Mouse (Mus musculus) retina, postnatal 7 days (tissue): ENCODE measurements at regions not wholly inside any gene's neighbourhood (a gene's known extent, or its start where the extent isn't known, plus 50 kb on each side); places are given as distances from the start of the nearest gene placed in this dataset.
A peak's percentile ranks its signal among the peaks of the same experiment; 100 is the strongest.

Experiments
- DNase-seq: peaks from one replicate; pipeline ENCODE4 v3.0.0-alpha.2; 2012; ENCODE audit warnings: low read depth, low spot score

GRCm38 (mm10) chrX:158920217-158920616, 289.9 kb upstream of the Rps6ka3 start:
- DNase-seq = no peak

GRCm38 (mm10) chrX:158921424-158921823, 288.7 kb upstream of the Rps6ka3 start:
- no peak for DNase-seq

GRCm38 (mm10) chrX:158921838-158922450, 288.2 kb upstream of the Rps6ka3 start:
- DNase-seq = peak; percentile 60

DNA sequence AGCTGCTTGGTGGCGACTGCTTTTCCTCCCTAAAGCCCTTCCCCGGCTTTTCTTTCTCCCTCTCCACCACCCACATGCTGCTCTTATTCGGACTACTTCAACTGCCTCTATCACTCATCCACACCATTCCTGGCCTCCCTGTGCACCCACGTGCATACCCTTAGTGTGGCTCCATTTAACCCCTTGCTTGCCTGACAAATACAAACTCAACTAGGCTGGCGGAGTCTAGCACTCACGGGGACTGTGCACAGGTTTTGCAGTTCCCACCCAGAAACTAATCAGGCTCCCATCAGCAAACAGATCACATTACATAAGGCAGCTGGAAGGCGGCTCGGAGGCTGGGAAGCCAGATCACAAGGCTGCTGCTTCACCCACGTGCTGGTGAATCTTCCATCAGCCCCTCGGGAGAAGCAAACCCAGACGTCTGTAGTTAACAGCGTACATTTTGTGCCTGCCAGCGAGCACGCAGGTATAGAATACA, 287.0 kb upstream of the Rps6ka3 start:
- no peak for DNase-seq

DNA sequence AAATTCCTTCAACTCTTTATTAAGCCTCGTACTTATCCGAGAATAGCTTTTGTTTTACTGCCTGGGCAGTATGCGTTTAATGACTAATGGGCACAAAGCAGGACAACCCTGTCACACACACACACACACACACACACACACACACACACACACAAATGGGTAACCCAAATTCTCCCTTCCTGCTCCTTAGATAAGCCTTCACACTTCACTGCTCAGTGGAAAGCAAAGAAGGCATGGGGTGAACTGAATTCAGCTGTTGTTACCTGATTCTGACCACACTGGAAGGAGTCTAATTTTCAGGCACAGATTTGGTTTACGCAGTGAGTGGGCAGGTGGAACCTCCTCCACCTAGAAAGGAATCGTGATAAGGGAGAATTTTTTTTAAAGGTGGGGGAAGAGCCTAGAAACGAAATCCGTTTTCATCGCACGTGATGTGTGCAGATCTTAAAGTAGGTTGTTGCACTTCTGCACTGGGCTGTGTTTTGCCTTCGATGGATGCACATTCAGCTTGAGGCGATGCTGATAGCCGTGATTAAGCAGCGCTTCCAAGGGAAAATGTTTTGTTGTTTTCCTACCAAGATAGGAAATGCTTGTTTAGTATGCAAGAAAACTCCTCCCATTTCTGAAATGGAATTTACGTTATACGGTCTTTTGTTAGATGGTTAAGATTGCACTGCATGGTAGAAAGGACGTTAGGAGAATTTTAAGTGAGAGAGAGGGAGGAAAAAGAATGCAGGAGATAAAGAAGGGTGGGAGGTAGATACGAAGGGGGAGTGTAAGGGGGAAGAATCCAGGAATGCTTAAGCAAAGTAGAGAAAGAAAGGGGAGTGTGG, 286.2 kb upstream of the Rps6ka3 start:
- no peak for DNase-seq

DNA sequence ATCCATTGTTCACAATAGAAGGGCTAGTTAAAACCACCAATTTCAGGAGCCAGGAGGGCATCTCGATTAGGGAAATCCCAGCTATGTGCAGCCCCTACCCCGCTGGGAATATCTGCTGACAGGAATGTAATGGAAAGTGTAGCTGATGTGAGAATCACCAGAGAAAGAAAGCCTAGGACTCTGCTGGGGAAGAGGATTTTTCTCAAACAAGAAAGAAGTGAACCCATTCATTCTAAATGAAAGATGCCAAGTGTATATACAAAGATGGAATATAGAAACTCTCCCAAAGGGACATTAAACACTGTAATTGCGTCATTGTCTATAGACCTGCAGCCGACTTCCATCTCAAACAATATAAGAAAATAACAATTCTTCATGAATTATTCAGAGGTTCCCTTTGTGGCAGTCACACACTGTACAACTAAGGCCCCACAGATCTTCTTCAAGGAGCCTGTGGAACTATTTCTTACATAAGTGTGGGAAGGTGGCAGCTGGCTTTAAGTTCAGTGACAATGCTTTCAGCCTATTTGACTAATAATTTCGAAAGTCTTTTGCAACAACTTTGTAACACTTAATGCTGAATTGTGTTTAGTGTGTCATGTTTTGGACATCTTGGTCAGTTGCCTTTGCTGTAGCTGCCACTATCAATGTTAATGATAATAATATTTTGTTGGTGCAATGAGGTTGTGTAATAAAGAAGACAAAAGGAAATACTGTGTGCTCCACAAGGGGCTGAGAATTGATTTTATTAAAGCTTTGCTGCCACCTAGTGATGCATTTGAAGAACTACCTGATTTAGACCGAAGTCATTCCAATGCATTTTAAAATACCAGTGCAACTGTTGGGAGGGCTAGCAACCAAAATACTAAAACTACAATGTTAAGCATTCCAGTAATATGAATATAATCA, 285.4 kb upstream of the Rps6ka3 start:
- peak; percentile 21 for DNase-seq

DNA sequence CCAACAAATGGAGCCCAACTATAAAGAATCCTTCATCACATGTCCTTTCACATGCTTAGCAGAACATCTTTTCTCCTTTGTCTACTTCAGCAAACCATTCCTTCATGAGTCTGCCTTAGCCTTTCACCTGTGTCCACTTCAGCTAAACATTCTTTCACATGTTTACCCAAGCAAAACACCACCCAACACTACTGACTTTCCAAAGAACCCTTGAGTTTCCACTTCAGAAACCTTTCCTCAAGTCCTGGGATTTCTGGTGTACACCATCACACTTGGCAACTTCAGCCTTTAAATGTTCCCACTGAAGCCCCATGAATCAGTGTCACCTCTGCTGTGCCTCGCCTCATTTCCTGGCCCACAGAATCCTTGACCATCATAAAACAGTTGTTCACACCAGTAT, 278.2 kb upstream of the Rps6ka3 start:
- no peak for DNase-seq

GRCm38 (mm10) chrX:158947191-158947590, 262.9 kb upstream of the Rps6ka3 start:
- DNase-seq = no peak

GRCm38 (mm10) chrX:158971726-158972125, 238.4 kb upstream of the Rps6ka3 start:
- DNase-seq = no peak

GRCm38 (mm10) chrX:158976648-158977047, 233.5 kb upstream of the Rps6ka3 start:
- DNase-seq = no peak

DNA sequence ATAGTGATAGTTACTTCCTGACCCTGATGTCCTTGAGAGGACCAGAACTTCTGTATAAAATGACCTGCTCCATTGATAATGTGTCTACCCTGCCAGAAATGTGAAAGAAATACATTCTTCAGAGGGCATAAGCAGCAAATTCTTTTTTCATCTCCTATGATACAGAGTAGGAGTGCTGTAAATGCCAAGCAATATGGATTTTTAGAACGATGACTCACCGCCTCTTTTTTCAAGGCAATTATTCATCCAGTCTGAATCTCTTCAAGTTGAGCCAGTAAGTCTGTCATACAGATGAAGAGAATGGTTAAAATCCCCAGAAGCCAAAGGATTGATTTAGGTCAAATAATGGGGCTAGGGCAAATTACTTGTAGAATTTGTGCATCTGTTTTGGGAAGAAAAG, 225.4 kb upstream of the Rps6ka3 start:
- no peak for DNase-seq

- DNase-seq = no peak
Observed at GRCm38 (mm10) chrX:158987676-158988075, 222.4 kb upstream of the Rps6ka3 start.

GRCm38 (mm10) chrX:159018955-159019354, 191.2 kb upstream of the Rps6ka3 start:
- no peak for DNase-seq

DNA sequence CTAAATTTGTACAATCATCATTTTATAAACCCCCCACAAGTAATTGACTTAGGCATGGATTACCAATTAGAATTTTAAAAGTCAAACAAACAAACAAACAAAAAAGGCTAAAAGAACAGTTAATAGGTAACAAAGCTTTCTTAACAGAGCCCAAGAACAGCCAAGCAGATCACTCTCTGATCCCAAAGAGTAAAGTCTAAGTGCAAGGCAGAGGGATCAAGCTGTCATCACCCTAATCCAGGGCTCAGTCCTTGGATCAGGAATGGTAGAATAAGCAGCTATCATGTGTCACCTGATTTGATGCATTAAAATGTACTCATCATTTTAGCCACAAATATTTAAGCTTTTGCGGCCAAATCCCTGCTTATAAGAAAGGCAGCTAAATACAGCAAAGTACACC, 183.8 kb upstream of the Rps6ka3 start:
- no peak for DNase-seq

DNA sequence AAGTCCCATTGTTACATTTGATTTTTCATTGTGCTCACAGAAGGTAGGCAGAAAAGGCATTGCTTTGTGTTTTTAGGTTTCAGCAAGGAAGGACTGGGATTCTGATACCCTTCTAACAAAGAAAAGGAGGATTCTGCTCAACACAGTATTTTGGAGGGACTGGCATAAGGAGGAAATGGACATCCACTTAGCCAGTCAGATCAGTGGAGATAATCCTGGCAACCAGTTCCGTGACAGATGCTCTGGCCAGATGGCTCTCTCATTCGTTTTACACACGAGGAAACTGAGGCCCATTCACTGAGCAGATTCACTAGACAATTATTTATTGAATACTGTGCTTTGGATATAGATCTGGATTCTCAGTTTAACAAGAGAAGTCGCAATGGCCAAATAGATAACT, 178.2 kb upstream of the Rps6ka3 start:
- no peak for DNase-seq

- DNase-seq = no peak
Observed at GRCm38 (mm10) chrX:159043432-159043831, 166.7 kb upstream of the Rps6ka3 start.

GRCm38 (mm10) chrX:159047876-159048275, 162.2 kb upstream of the Rps6ka3 start:
- DNase-seq = no peak

DNA sequence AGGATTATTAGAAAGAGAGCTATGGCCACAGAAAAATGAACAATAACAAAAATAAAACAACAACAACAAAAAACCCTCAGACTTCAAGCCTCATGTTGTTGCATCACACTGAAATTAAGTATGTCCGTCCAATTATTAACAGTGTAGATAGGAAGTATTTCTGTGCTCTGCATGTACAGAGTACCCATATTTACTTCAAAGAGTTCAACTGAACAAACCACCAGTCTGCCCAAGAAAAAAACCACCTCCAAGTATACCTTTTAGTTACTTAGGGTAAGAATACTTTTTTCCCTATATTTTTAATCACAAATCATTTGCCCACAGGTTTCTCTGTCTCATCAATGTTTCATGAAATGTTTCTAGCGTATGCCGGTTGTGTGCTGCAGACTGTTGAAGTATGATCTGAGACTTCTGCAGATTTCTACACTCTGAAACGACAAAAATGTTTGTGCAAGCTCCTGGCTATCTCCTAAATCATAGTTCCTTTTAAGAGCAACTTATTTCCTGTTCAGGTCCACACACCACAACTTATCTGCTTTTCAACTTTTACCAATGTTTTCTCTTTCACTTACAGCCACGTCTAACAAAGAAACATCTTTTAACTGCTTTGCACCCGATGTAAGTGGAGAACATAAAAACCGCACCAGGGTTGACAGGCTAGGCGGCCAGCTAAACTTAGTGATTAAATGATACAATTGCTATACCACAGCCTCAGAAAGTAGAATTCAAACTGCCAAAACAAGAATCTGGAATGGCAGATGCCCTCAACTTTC, 154.2 kb upstream of the Rps6ka3 start:
- no peak for DNase-seq

DNA sequence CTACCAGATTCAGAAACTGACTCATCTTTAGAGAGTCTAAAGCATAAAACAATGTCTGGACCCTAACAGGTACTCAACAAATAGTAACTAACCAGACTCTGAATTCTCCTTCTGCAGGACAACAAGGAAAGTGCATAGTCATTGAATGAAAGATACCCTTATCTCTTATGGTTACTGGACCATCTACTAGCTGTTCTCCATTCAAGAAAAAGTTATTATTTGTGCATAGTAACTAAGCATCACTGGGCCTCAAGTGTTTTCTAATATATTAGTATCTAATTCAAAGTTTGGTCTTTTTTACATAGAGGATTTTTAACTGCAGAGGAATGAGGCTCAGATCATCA, 153.7 kb upstream of the Rps6ka3 start:
- DNase-seq = no peak

DNA sequence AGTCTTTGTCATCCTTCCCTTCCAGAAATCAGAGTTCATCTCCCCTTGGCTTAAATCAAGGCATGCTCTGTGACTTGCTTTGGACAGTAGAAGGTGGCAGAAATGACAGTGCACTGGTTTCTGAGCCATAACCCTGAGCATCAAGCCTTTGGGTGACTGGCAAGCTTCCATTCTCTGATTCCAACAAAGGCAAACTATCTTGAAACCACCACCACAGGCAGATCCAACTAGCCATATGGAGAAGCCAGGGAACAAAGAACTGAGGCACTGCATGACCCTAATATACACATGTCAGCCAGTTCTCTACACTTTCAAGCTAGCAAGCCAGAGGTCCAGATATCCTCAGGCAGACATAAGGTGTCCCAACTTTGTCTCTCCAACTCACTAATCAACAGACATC, 151.2 kb upstream of the Rps6ka3 start:
- no peak for DNase-seq

GRCm38 (mm10) chrX:159061322-159061721, 148.8 kb upstream of the Rps6ka3 start:
- no peak for DNase-seq
